Comparison of ENCODE assay signal across 17 mouse cellular contexts in the genomic region with DNA sequence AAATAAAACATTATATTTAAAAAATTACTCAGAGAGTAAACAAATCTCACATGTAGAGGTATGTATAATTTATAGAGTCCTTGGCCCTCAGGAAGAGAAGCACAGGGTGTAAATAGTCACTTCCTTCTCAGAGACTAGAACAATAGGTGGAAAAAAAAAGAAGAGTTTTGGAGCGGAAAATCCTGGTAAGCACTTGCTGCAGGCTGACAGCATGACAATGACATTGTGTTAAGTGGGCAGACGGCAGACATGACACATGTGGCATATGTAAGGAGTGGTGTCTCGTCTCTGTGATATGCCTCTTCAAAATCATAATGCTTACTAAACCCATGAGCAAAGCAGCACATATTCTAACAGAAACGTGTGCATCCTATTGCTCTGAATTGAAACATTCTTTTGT.
A peak's percentile ranks its signal among the peaks of the same experiment; 100 is the strongest.
DNase-seq lines count a peak whose midpoint lies in the region; ATAC-seq lines count a peak whose summit lies in the region.
"Had no signal": no experiment of that assay in that cellular context is flagged by ENCODE, and none has a peak within 500 bp of the region (broad histone marks: within the 10 kb centered on the region; RNA-seq: fewer than 3 reads in every experiment).

No protein-coding gene starts in this region.

- H3K27me3 ChIP-seq in heart, embryonic 12.5 days (replicated peaks), result no peaks in the 10 kb centered on the region
- H3K27me3 ChIP-seq: embryonic facial prominence, embryonic 12.5 days; heart, embryonic 13.5 days; hindbrain, embryonic 13.5 days; limb, embryonic 13.5 days had no signal

- H3K4me3 ChIP-seq in heart, embryonic 12.5 days, result no peak overlapping the region
- H3K4me3 ChIP-seq: embryonic facial prominence, embryonic 12.5 days; forebrain, embryonic 10.5 days; heart, embryonic 13.5 days; hindbrain, embryonic 13.5 days; limb, embryonic 13.5 days had no signal

- no peak overlapping the region for H3K4me2 ChIP-seq in heart, embryonic 12.5 days
- H3K4me2 ChIP-seq: embryonic facial prominence, embryonic 12.5 days; heart, embryonic 13.5 days; hindbrain, embryonic 13.5 days; limb, embryonic 13.5 days had no signal

- H3K9me3 ChIP-seq in heart, embryonic 12.5 days (replicated peaks), result no peaks in the 10 kb centered on the region
- H3K9me3 ChIP-seq: embryonic facial prominence, embryonic 12.5 days; forebrain, embryonic 10.5 days; heart, embryonic 13.5 days; hindbrain, embryonic 13.5 days; limb, embryonic 13.5 days had no signal

- 37% methylated on average over 4 of the region's 4 CpGs for WGBS in heart, embryonic 12.5 days

- H3K36me3 ChIP-seq in heart, embryonic 12.5 days, result no peaks in the 10 kb centered on the region
- H3K36me3 ChIP-seq: embryonic facial prominence, embryonic 12.5 days; forebrain, embryonic 10.5 days; heart, embryonic 13.5 days; hindbrain, embryonic 13.5 days; limb, embryonic 13.5 days had no signal

- no peaks in the 10 kb centered on the region for H3K4me1 ChIP-seq in heart, embryonic 12.5 days (replicated peaks)
- H3K4me1 ChIP-seq: embryonic facial prominence, embryonic 12.5 days; heart, embryonic 13.5 days; hindbrain, embryonic 13.5 days; limb, embryonic 13.5 days had no signal

- H3K27ac ChIP-seq in heart, embryonic 12.5 days (ENCODE audit: poor library complexity, severe bottlenecking), result no peak overlapping the region
- H3K27ac ChIP-seq: embryonic facial prominence, embryonic 12.5 days; forebrain, embryonic 10.5 days; heart, embryonic 13.5 days; hindbrain, embryonic 13.5 days; limb, embryonic 13.5 days had no signal

- DNase-seq in heart, adult 11 months, result no peak
- DNase-seq in 416B (ENCODE audit: low read depth), result peak; percentile 46
- peak; percentile 4 for DNase-seq in lung, postnatal 25 days (ENCODE audit: low spot score)
- no peak for DNase-seq in natural killer cell, adult 2 months (ENCODE audit: low spot score in 2 of 2)
- DNase-seq in left cerebral cortex, adult 18-20 months (ENCODE audit: low spot score in 2 of 2), result no peak
- DNase-seq: adrenal gland, adult 2 months; cerebellum, adult 9-11 months; kidney, adult 18-20 months; kidney, postnatal 4 days; liver, postnatal 0 days had no signal

- H3K9ac ChIP-seq in heart, embryonic 12.5 days, result no peak overlapping the region
- H3K9ac ChIP-seq: embryonic facial prominence, embryonic 12.5 days; heart, embryonic 13.5 days; hindbrain, embryonic 13.5 days; limb, embryonic 13.5 days; liver, postnatal 0 days had no signal

- ATAC-seq in heart, embryonic 12.5 days (ENCODE audit: insufficient number of reproducible peaks, low FRiP score), result peak; percentile 42; the same call in 1 of the 2 replicates
- ATAC-seq in CD4-positive, CD25-positive, alpha-beta regulatory T cell, adult 4 months, result peak; percentile 77
- ATAC-seq: liver, postnatal 0 days had no signal

Comparison
In these comparisons a context has a peak if more than half of its experiments do, and no peak if none do; other contexts are left out.
1. DNase-seq: peak in 416B (single experiment) and lung, postnatal 25 days (single experiment); none in heart, adult 11 months (single experiment), natural killer cell, adult 2 months (0 of 2) and left cerebral cortex, adult 18-20 months (0 of 2).